ENCODE assay signal across 8 mouse cellular contexts in the genomic region with DNA sequence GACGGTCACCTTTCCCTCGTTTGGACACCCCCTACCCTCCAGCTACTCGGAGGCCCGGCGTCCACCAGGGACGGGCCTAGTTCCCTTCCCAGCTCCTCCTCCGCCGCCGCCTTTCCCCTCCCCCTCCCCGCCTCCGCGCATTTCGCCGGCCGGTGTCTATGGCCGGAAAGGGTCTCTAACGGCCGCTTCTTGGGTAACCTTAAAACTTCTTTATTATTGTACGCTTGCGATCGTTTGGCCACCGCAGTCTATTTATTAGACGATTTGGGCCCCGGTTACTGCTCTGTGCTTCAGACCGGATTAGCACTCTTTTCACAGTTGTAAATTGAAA. TPM values are rescaled to one million over a fixed set of nuclear protein-coding genes. Genes with fewer than 3 reads are reported as not detected.
DNase-seq lines count a peak whose midpoint lies in the region; ATAC-seq and TF ChIP-seq lines count a peak whose summit lies in the region.

No protein-coding gene starts in this region.

- no peaks in the 10 kb centered on the region for H3K27me3 ChIP-seq in embryonic facial prominence, embryonic 14.5 days (replicated peaks; ENCODE audit: control insufficient read depth, insufficient read depth, low read length)
- H3K27me3 ChIP-seq in heart, embryonic 12.5 days (replicated peaks) = no peaks in the 10 kb centered on the region
- no peaks in the 10 kb centered on the region for H3K27me3 ChIP-seq in liver, postnatal 0 days (ENCODE audit: insufficient read depth, low read length)
- no peaks in the 10 kb centered on the region for H3K27me3 ChIP-seq in neural tube, embryonic 15.5 days (replicated peaks)
- no peaks in the 10 kb centered on the region for H3K27me3 ChIP-seq in thymus, adult 2 months (ENCODE audit: control insufficient read depth, insufficient read depth, low read length)

- H3K4me3 ChIP-seq in embryonic facial prominence, embryonic 14.5 days (ENCODE audit: low read depth, low read length) = peak overlapping the region; percentile 77
- peak overlapping the region; percentile 87 for H3K4me3 ChIP-seq in heart, embryonic 12.5 days
- peak overlapping the region; percentile 71 for H3K4me3 ChIP-seq in liver, postnatal 0 days (ENCODE audit: low read depth, low read length)
- peak overlapping the region; percentile 78 for H3K4me3 ChIP-seq in neural tube, embryonic 15.5 days (replicated peaks)
- peak overlapping the region; percentile 63 for H3K4me3 ChIP-seq in thymus, adult 2 months (ENCODE audit: control insufficient read depth, insufficient read depth, low read length)

- under 1% methylated on average over 25 of the region's 25 CpGs for WGBS in embryonic facial prominence, embryonic 14.5 days
- under 1% methylated on average over 25 of the region's 25 CpGs for WGBS in heart, embryonic 12.5 days
- under 1% methylated on average over 21 of the region's 25 CpGs for WGBS in liver, postnatal 0 days (ENCODE audit: insufficient replicate concordance)
- WGBS in neural tube, embryonic 15.5 days = 0% methylated on average over 24 of the region's 25 CpGs
- whole genome bisulfite sequencing in thymus, adult 2 months = under 1% methylated on average over 25 of the region's 25 CpGs

- no peak for TF ChIP-seq POLR2A in thymus, adult 2 months (IDR thresholded peaks at IDR 0.05; ENCODE audit: control insufficient read depth, extremely low read depth, insufficient read depth, low read length, poor library complexity)

- no peaks in the 10 kb centered on the region for H3K9me3 ChIP-seq in embryonic facial prominence, embryonic 14.5 days (ENCODE audit: control insufficient read depth, low read length)
- no peaks in the 10 kb centered on the region for H3K9me3 ChIP-seq in heart, embryonic 12.5 days (replicated peaks)
- no peaks in the 10 kb centered on the region for H3K9me3 ChIP-seq in liver, postnatal 0 days (ENCODE audit: low read length)
- no peaks in the 10 kb centered on the region for H3K9me3 ChIP-seq in neural tube, embryonic 15.5 days (replicated peaks)

- TF ChIP-seq EP300 in liver, postnatal 0 days (IDR thresholded peaks at IDR 0.05; ENCODE audit: low read depth) = no peak

- peaks cover 22% of the 10 kb centered on the region for H3K36me3 ChIP-seq in embryonic facial prominence, embryonic 14.5 days (ENCODE audit: control insufficient read depth, insufficient read depth, low read length)
- H3K36me3 ChIP-seq in heart, embryonic 12.5 days = peaks cover 19% of the 10 kb centered on the region
- H3K36me3 ChIP-seq in liver, postnatal 0 days (replicated peaks; ENCODE audit: insufficient read depth, low read length) = peaks cover 20% of the 10 kb centered on the region
- peaks cover 9% of the 10 kb centered on the region for H3K36me3 ChIP-seq in neural tube, embryonic 15.5 days
- H3K36me3 ChIP-seq in thymus, adult 2 months (ENCODE audit: control insufficient read depth, insufficient read depth, low read length) = peaks cover 14% of the 10 kb centered on the region

- DNase-seq in B cell, adult 2 months = peak; percentile 77 to 78
- peak; percentile 68 to 69 for DNase-seq in adrenal gland, postnatal 4 days (ENCODE audit: low spot score in 2 of 2)
- DNase-seq in embryonic facial prominence, embryonic 14.5 days (ENCODE audit: low spot score) = peak; percentile 73
- peak; percentile 89 for DNase-seq in kidney, postnatal 14 days
- peak; percentile 90 for DNase-seq in liver, postnatal 0 days
- DNase-seq in thymus, adult 2 months = peak; percentile 79

- ATAC-seq in embryonic facial prominence, embryonic 14.5 days (ENCODE audit: low read depth) = peak; percentile 69
- ATAC-seq in heart, embryonic 12.5 days (ENCODE audit: insufficient number of reproducible peaks, low FRiP score) = peak; percentile 76
- peak; percentile 61 for ATAC-seq in liver, postnatal 0 days
- ATAC-seq in neural tube, embryonic 15.5 days (ENCODE audit: low FRiP score) = peak; percentile 54

- H3K9ac ChIP-seq in embryonic facial prominence, embryonic 14.5 days (ENCODE audit: low read depth, low read length) = peak overlapping the region; percentile 89
- H3K9ac ChIP-seq in heart, embryonic 12.5 days = peak overlapping the region; percentile 95
- H3K9ac ChIP-seq in liver, postnatal 0 days (replicated peaks) = peak overlapping the region; percentile 96
- peak overlapping the region; percentile 82 for H3K9ac ChIP-seq in neural tube, embryonic 15.5 days (replicated peaks)

- peak overlapping the region; percentile 97 for H3K27ac ChIP-seq in embryonic facial prominence, embryonic 14.5 days (replicated peaks; ENCODE audit: low read depth, low read length)
- peak overlapping the region; percentile 99 for H3K27ac ChIP-seq in heart, embryonic 12.5 days (ENCODE audit: poor library complexity, severe bottlenecking)
- peak overlapping the region; percentile 100 for H3K27ac ChIP-seq in liver, postnatal 0 days (ENCODE audit: low read depth)
- peak overlapping the region; percentile 99 for H3K27ac ChIP-seq in neural tube, embryonic 15.5 days (replicated peaks)
- peak overlapping the region; percentile 82; the same call in 1 of the 2 replicates for H3K27ac ChIP-seq in thymus, adult 2 months (ENCODE audit: control insufficient read depth, insufficient read depth, low read length)

- H3K4me2 ChIP-seq in embryonic facial prominence, embryonic 14.5 days (ENCODE audit: low read depth, low read length) = peak overlapping the region; percentile 70
- H3K4me2 ChIP-seq in heart, embryonic 12.5 days = peak overlapping the region; percentile 55
- H3K4me2 ChIP-seq in liver, postnatal 0 days (ENCODE audit: low read depth, low read length) = peak overlapping the region; percentile 84
- H3K4me2 ChIP-seq in neural tube, embryonic 15.5 days = peak overlapping the region; percentile 96

- H3K4me1 ChIP-seq in embryonic facial prominence, embryonic 14.5 days (ENCODE audit: control insufficient read depth, insufficient read depth, low read length) = peaks cover 4% of the 10 kb centered on the region
- H3K4me1 ChIP-seq in heart, embryonic 12.5 days (replicated peaks) = peaks cover 12% of the 10 kb centered on the region
- H3K4me1 ChIP-seq in liver, postnatal 0 days (ENCODE audit: insufficient read depth) = peaks cover 16% of the 10 kb centered on the region
- peaks cover 29% of the 10 kb centered on the region for H3K4me1 ChIP-seq in neural tube, embryonic 15.5 days
- peaks cover 2% of the 10 kb centered on the region for H3K4me1 ChIP-seq in thymus, adult 2 months (replicated peaks; ENCODE audit: control insufficient read depth, insufficient read depth, low read length)

- no peak for TF ChIP-seq CTCF in liver, postnatal 0 days (IDR thresholded peaks at IDR 0.05; ENCODE audit: low read depth)
- TF ChIP-seq CTCF in thymus, adult 2 months (IDR thresholded peaks at IDR 0.05; ENCODE audit: borderline replicate concordance, control insufficient read depth, extremely low read depth, insufficient read depth, low read length, poor library complexity) = no peak

RNA-seq across cellular contexts. Expression of a gene that starts 0.9 kb away (rescaled TPM):
- 100 to 1,000 TPM; 265 to 299 TPM for total RNA-seq in adrenal gland, postnatal 4 days (2021)
- 145 and 157 TPM in 2 replicates for polyA plus RNA-seq in embryonic facial prominence, embryonic 14.5 days (2014; fragmentation: Nextera tagmentation; extraction: Ambion mirVana)
- polyA plus RNA-seq in heart, embryonic 12.5 days (2016; fragmentation: Nextera tagmentation; extraction: Ambion mirVana) = 97.8 and 103 TPM in 2 replicates
- polyA plus RNA-seq in liver, postnatal 0 days (2015; fragmentation: Nextera tagmentation; extraction: Ambion mirVana) = 44.2 and 45.4 TPM in 2 replicates
- 103 and 106 TPM in 2 replicates for polyA plus RNA-seq in neural tube, embryonic 15.5 days (2015; fragmentation: Nextera tagmentation; extraction: Ambion mirVana)
- 258 and 261 TPM in 2 replicates for polyA plus RNA-seq in thymus, adult 2 months (2012; rRNA removed)

RNA-seq across cellular contexts. Expression of a gene that starts 1.4 kb away (rescaled TPM):
- total RNA-seq in adrenal gland, postnatal 4 days (2021) = 100 to 1,000 TPM; 117 to 118 TPM
- polyA plus RNA-seq in embryonic facial prominence, embryonic 14.5 days (2014; fragmentation: Nextera tagmentation; extraction: Ambion mirVana) = 84.5 and 96.3 TPM in 2 replicates
- 87.4 and 90.7 TPM in 2 replicates for polyA plus RNA-seq in heart, embryonic 12.5 days (2016; fragmentation: Nextera tagmentation; extraction: Ambion mirVana)
- 30.3 and 33.4 TPM in 2 replicates for polyA plus RNA-seq in liver, postnatal 0 days (2015; fragmentation: Nextera tagmentation; extraction: Ambion mirVana)
- polyA plus RNA-seq in neural tube, embryonic 15.5 days (2015; fragmentation: Nextera tagmentation; extraction: Ambion mirVana) = 56.6 and 80.4 TPM in 2 replicates
- 44.6 and 48.6 TPM in 2 replicates for polyA plus RNA-seq in thymus, adult 2 months (2012; rRNA removed)

RNA-seq across cellular contexts. Expression of a gene that starts 29.4 kb away (rescaled TPM):
- total RNA-seq in adrenal gland, postnatal 4 days (2021) = 1 to 10 TPM; 5.6 to 8.7 TPM
- 2.4 and 4.5 TPM in 2 replicates for polyA plus RNA-seq in embryonic facial prominence, embryonic 14.5 days (2014; fragmentation: Nextera tagmentation; extraction: Ambion mirVana)
- 3.5 and 3.8 TPM in 2 replicates for polyA plus RNA-seq in heart, embryonic 12.5 days (2016; fragmentation: Nextera tagmentation; extraction: Ambion mirVana)
- 3.6 and 4.3 TPM in 2 replicates for polyA plus RNA-seq in liver, postnatal 0 days (2015; fragmentation: Nextera tagmentation; extraction: Ambion mirVana)
- 5.1 and 5.9 TPM in 2 replicates for polyA plus RNA-seq in neural tube, embryonic 15.5 days (2015; fragmentation: Nextera tagmentation; extraction: Ambion mirVana)
- 1.3 and 2.0 TPM in 2 replicates for polyA plus RNA-seq in thymus, adult 2 months (2012; rRNA removed)

RNA-seq across cellular contexts. Expression of a gene that starts 40.4 kb away (rescaled TPM):
- total RNA-seq in adrenal gland, postnatal 4 days (2021) = 10 to 100 TPM; 15.0 to 21.0 TPM
- 17.8 and 21.7 TPM in 2 replicates for polyA plus RNA-seq in embryonic facial prominence, embryonic 14.5 days (2014; fragmentation: Nextera tagmentation; extraction: Ambion mirVana)
- 20.9 and 22.5 TPM in 2 replicates for polyA plus RNA-seq in heart, embryonic 12.5 days (2016; fragmentation: Nextera tagmentation; extraction: Ambion mirVana)
- 12.4 and 14.2 TPM in 2 replicates for polyA plus RNA-seq in liver, postnatal 0 days (2015; fragmentation: Nextera tagmentation; extraction: Ambion mirVana)
- 19.4 and 21.7 TPM in 2 replicates for polyA plus RNA-seq in neural tube, embryonic 15.5 days (2015; fragmentation: Nextera tagmentation; extraction: Ambion mirVana)
- polyA plus RNA-seq in thymus, adult 2 months (2012; rRNA removed) = 19.5 and 28.8 TPM in 2 replicates

RNA-seq across cellular contexts. Expression of a gene that starts 50.6 kb away (rescaled TPM):
- total RNA-seq in adrenal gland, postnatal 4 days (2021) = 10 to 100 TPM; 29.2 to 29.8 TPM
- 39.5 and 41.7 TPM in 2 replicates for polyA plus RNA-seq in embryonic facial prominence, embryonic 14.5 days (2014; fragmentation: Nextera tagmentation; extraction: Ambion mirVana)
- polyA plus RNA-seq in heart, embryonic 12.5 days (2016; fragmentation: Nextera tagmentation; extraction: Ambion mirVana) = 57.4 and 60.8 TPM in 2 replicates
- polyA plus RNA-seq in liver, postnatal 0 days (2015; fragmentation: Nextera tagmentation; extraction: Ambion mirVana) = 8.6 and 9.8 TPM in 2 replicates
- 102 and 112 TPM in 2 replicates for polyA plus RNA-seq in neural tube, embryonic 15.5 days (2015; fragmentation: Nextera tagmentation; extraction: Ambion mirVana)
- polyA plus RNA-seq in thymus, adult 2 months (2012; rRNA removed) = 34.8 and 37.8 TPM in 2 replicates

Comparison
In these comparisons a context has a peak if more than half of its experiments do, and no peak if none do; other contexts are left out.
1. Peak in every context shown above with its lines: DNase-seq, ATAC-seq, H3K4me3 ChIP-seq and H3K27ac ChIP-seq.